ENCODE assay signal across 17 mouse cellular contexts in the genomic region with DNA sequence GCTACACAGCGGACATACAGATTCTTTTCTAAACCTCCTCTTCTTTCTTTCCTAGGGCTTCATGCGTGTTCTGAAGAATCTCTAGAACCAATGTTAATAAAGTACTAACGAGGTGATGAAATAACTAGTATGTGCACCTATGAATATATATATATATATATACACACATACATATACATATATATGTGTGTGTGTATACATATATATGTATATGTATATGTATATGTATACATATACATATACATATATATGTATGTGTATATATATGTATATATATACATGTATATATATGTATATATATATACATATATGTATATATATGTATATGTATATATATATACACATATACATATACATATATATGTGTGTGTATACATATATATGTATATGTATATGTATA.
"Had no signal": no experiment of that assay in that cellular context is flagged by ENCODE, and none has a peak within 500 bp of the region (broad histone marks: within the 10 kb centered on the region; RNA-seq: fewer than 3 reads in every experiment).

No protein-coding gene starts in this region.

- DNase-seq: cerebellum, adult 2 months; cerebellum, adult 8-10 months; cerebellum, adult 9-10 months; cerebellum, adult 9-11 months; cerebellum, postnatal 10 days; cerebellum, postnatal 14 days; cerebellum, postnatal 25 days; cerebellum, postnatal 36 days; forebrain, postnatal 0 days; gastrocnemius, adult 2 months; gastrocnemius, postnatal 10 days; gastrocnemius, postnatal 14 days; gastrocnemius, postnatal 25 days; gastrocnemius, postnatal 36 days; heart, adult 11 months; heart, adult 18-20 months; heart, adult 2 months had no signal
